Mouse (Mus musculus) liver, adult 2 months (tissue): Measurements from ENCODE around the gene Shroom3. TPM values are rescaled to one million over a fixed set of nuclear protein-coding genes. Genes with fewer than 3 reads are reported as not detected.
"Not testable (repeated sequence)": the region's sequence is repeated elsewhere in the genome, so short reads cannot be mapped to it uniquely, and the experiment has no call there.

Experiments
- DNase-seq: peaks from one replicate; pipeline ENCODE4 v3.0.0-alpha.2; 2011; ENCODE audit warnings: low read depth, low spot score; ENCODE audit errors: extremely low read depth
- H3K27ac ChIP-seq: fragments of 200-500 bp; replicated peaks from 2 replicates; pipeline ENCODE4 v1.5.1; 2012; ENCODE audit warnings: low read depth, mild to moderate bottlenecking, control low read depth, inconsistent platforms, low read length; ENCODE audit not compliant: insufficient read depth
- H3K27me3 ChIP-seq: fragments of 200-500 bp; 2 replicates; pipeline ENCODE4 v1.6.1; 2012; ENCODE audit warnings: mild to moderate bottlenecking, moderate library complexity, low read length, inconsistent platforms; ENCODE audit not compliant: control insufficient read depth, insufficient read depth
- H3K36me3 ChIP-seq: fragments of 200-500 bp; 2 replicates; pipeline ENCODE4 v1.6.1; 2012; ENCODE audit warnings: low read length, inconsistent platforms; ENCODE audit not compliant: control insufficient read depth, insufficient read depth
- H3K4me1 ChIP-seq: fragments of 200-500 bp; 2 replicates; pipeline ENCODE4 v1.6.1; 2011; ENCODE audit warnings: low read length; ENCODE audit not compliant: control insufficient read depth, insufficient read depth
- H3K4me3 ChIP-seq: fragments of 200-500 bp; 2 replicates; pipeline ENCODE4 v1.5.1; 2011; ENCODE audit warnings: low read depth, mild to moderate bottlenecking, control low read depth, low read length, moderate library complexity; ENCODE audit not compliant: insufficient read depth
- H3K79me2 ChIP-seq: fragments of 200-500 bp; 2 replicates; pipeline ENCODE4 v1.6.1; 2012; ENCODE audit warnings: inconsistent platforms, mild to moderate bottlenecking, low read length, moderate library complexity; ENCODE audit not compliant: control insufficient read depth, insufficient read depth
- H3K9ac ChIP-seq: fragments of 200-500 bp; 2 replicates; pipeline ENCODE4 v1.6.1; 2012; ENCODE audit warnings: low read depth, mild to moderate bottlenecking, control low read depth, inconsistent platforms, low read length
- CTCF ChIP-seq: fragments of 200-500 bp; IDR thresholded peaks from 2 replicates; pipeline ENCODE4 v1.5.1; 2011; ENCODE audit warnings: low read depth, low read length, control low read depth
- POLR2A ChIP-seq: fragments of 200-500 bp; IDR thresholded peaks from 2 replicates; pipeline ENCODE4 v1.6.1; 2011; ENCODE audit warnings: low read length, control low read depth; ENCODE audit not compliant: insufficient read depth; ENCODE audit errors: extremely low read depth
- WGBS: fragments of 180-500 bp; shearing (Covaris S2); methylation state at CpG from one replicate; pipeline ENCODE4 v1.1.7; 2018; 5-methylcytosine and 5-hydroxymethylcytosine counted together
- polyA plus RNA-seq: library from polyadenylated mRNA; depleted of rRNA; stranded (reverse); fragments of >200 nt; gene quantifications from 2 replicates; pipeline ENCODE4 v1.2.3, GENCODE M21; 2012
- total RNA-seq: library from RNA; depleted of rRNA; stranded (reverse); fragments of >200 nt; gene quantifications from 2 replicates; pipeline ENCODE4 v1.2.3, GENCODE M21; 2014

Shroom3 gene
- total and polyA plus RNA-seq, 2 experiments, result 4.0 to 4.1 TPM

DNA sequence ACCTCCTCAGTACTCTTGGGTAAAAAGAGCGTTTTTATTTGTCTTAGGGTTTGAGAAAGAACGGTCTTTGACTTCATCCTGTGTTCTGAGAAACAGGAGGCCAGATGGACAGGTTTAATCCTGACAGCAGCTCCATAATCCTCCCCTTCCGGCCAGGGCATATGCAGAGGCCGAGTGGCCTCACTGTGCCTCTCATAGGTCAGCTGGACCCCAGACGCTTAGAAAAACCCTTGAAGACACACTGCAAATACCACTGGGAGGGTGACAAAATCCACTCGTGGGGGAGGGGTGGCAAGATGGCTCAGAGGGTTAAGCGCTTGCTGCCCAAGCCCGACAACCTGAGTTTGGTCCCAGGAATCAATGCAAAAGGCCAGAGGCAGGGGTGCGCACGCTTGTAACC, 234.9 kb downstream of the Shroom3 start:
- DNase-seq, result no peak
- no peaks in the 10 kb centered on the region for H3K4me1 ChIP-seq
- no peaks in the 10 kb centered on the region for H3K79me2 ChIP-seq
- no peak overlapping the region for H3K27ac ChIP-seq
- no peak overlapping the region for H3K9ac ChIP-seq
- H3K27me3 ChIP-seq, result no peaks in the 10 kb centered on the region
- no peaks in the 10 kb centered on the region for H3K36me3 ChIP-seq
- no peak overlapping the region for H3K4me3 ChIP-seq
- TF ChIP-seq POLR2A (no peak), CTCF (no peak)
- 80% methylated on average over 10 of the region's 10 CpGs for WGBS

DNA sequence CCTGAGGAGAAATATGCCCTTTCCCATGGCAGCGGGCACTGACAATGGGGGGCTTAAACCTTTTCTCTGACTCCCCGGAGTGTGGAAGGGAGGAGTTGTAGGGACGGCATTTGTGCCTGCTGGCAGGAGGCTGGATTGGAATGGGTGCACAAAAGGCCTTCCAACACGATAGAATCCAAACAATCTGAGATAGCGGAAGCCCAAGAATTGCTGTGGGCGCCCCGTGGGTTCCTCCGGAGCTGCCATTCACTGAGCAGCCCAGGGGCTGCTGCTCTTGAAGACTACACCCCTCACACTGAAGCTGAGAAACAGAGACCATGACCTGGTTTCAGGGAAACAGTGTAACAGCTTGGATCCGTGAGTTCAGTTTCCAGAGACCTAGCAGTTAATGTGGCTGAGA, 235.6 kb downstream of the Shroom3 start:
- no peak overlapping the region for H3K27ac ChIP-seq
- WGBS, result 70% methylated on average over 9 of the region's 9 CpGs
- no peaks in the 10 kb centered on the region for H3K79me2 ChIP-seq
- no peak for DNase-seq
- H3K36me3 ChIP-seq, result no peaks in the 10 kb centered on the region
- no peaks in the 10 kb centered on the region for H3K27me3 ChIP-seq
- H3K4me3 ChIP-seq, result no peak overlapping the region
- H3K4me1 ChIP-seq, result no peaks in the 10 kb centered on the region
- TF ChIP-seq POLR2A (no peak), CTCF (no peak)
- H3K9ac ChIP-seq, result no peak overlapping the region

DNA sequence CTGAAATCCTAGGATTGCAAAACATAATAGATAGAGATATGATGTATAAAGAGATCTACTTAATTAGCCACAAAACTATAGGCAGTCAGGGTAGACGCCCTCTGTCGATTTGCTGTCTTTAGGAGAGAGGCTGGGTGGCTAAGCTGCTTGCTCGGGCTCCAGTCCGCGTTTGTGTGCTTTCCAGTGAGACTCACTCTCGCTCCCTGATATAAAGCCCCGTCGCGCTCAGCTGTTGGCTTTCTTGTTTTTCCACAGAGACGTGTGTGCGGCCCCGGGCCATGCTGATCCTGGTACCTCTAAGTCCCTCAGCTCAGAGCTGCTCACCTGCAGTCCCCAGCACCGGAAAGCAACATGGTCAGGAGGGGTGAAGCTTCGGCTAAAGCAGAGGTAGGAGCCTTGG, 236.2 kb downstream of the Shroom3 start:
- no peaks in the 10 kb centered on the region for H3K27me3 ChIP-seq

DNA sequence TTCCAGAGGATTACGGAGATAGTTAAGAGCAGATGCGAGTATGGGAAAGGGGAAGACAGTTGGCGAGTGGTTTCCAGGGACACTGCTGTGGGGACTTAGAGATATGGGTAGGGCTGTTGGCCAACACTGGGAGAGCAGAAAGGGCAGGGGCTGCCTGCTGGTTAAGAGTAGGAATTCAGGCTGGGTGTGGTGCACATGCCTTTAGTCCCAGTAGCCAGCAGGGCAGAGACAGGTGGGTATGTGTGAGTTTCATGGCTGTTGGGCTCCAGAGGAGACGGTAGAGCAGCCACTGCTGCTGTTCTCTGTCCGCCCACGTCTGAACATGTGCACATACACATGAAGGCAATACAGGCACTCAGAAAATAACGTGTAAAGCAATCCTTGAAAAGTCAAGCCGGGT, 237.7 kb downstream of the Shroom3 start:
- Histone ChIP-seq H3K4me3 (no peak overlapping the region), H3K27ac (no peak overlapping the region), H3K9ac (no peak overlapping the region), H3K79me2 (no peaks in the 10 kb centered on the region), H3K27me3 (no peaks in the 10 kb centered on the region), H3K36me3 (no peaks in the 10 kb centered on the region), H3K4me1 (no peaks in the 10 kb centered on the region)
- TF ChIP-seq CTCF, result no peak
- no peak for TF ChIP-seq POLR2A
- WGBS, result 91% methylated on average over 8 of the region's 8 CpGs
- DNase-seq, result no peak

More for the DNA sequence above, 236.2 kb downstream of the Shroom3 start:
- TF ChIP-seq POLR2A (no peak), CTCF (no peak)
- WGBS, result 90% methylated on average over 14 of the region's 14 CpGs
- H3K9ac ChIP-seq, result no peak overlapping the region
- no peak overlapping the region for H3K4me3 ChIP-seq
- H3K27ac ChIP-seq, result no peak overlapping the region
- H3K4me1 ChIP-seq, result no peaks in the 10 kb centered on the region
- DNase-seq, result no peak
- no peaks in the 10 kb centered on the region for H3K36me3 ChIP-seq
- no peaks in the 10 kb centered on the region for H3K79me2 ChIP-seq

DNA sequence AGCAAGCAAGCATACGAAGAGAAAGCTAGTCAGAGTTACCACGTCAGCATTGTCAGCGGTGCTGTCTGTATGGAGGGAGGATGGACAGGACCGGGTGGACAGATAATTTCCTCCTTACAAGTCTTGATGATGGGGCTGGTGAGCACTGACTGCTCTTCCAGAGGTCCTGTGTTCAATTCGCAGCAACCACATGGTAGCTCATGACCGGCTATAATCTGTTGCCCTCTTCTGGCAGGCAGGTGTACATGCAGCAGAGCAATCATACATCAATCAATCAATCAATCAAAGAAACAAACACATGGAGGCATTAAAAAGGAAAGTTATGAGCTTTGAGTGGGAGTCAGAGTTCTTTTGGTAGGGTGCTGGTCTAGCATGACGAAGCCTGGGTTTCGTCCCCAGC, 238.5 kb downstream of the Shroom3 start:
- H3K4me3 ChIP-seq, result no peak overlapping the region
- no peak overlapping the region for H3K9ac ChIP-seq
- H3K27ac ChIP-seq, result no peak overlapping the region
- TF ChIP-seq POLR2A, result no peak
- peak; percentile 67 for TF ChIP-seq CTCF
- no peaks in the 10 kb centered on the region for H3K4me1 ChIP-seq
- H3K79me2 ChIP-seq, result no peaks in the 10 kb centered on the region
- DNase-seq, result peak; percentile 44
- no peaks in the 10 kb centered on the region for H3K27me3 ChIP-seq
- WGBS, result 77% methylated on average over 8 of the region's 8 CpGs
- no peaks in the 10 kb centered on the region for H3K36me3 ChIP-seq

DNA sequence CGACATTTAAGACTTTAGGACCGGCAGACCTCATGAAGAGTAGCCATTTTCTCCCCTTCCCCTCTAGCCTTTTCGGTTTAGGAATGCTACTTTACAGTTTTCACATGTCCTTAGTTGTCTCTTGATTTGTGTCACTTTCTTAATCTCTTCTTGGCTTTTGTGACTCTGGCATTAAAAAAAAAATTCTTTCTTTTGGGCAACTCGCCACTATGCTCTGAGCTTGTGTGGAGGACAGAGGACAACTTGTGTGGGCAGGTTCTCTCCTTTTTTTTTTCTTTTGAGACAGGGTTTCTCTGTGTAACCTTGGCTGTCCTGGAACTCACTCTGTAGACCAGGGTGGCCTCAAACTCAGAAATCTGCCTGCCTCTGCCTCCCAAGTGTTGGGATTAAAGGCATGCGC, 239.7 kb downstream of the Shroom3 start:
- not testable (repeated sequence) for H3K4me1 ChIP-seq, H3K36me3 ChIP-seq, H3K27me3 ChIP-seq, H3K4me3 ChIP-seq, H3K27ac ChIP-seq, H3K79me2 ChIP-seq, H3K9ac ChIP-seq, DNase-seq
- 92% methylated on average over 5 of the region's 5 CpGs for WGBS
